Mouse (Mus musculus) liver, adult 2 months (tissue): ENCODE data around the gene Ube2cbp. TPM values are rescaled to one million over a fixed set of nuclear protein-coding genes. Genes with fewer than 3 reads are reported as not detected.

Experiments
- DNase-seq: peaks from one replicate; pipeline ENCODE4 v3.0.0-alpha.2; 2011; ENCODE audit warnings: low read depth, low spot score; ENCODE audit errors: extremely low read depth
- H3K27ac ChIP-seq: fragments of 200-500 bp; replicated peaks from 2 replicates; pipeline ENCODE4 v1.5.1; 2012; ENCODE audit warnings: low read depth, mild to moderate bottlenecking, control low read depth, inconsistent platforms, low read length; ENCODE audit not compliant: insufficient read depth
- H3K27me3 ChIP-seq: fragments of 200-500 bp; 2 replicates; pipeline ENCODE4 v1.6.1; 2012; ENCODE audit warnings: mild to moderate bottlenecking, moderate library complexity, low read length, inconsistent platforms; ENCODE audit not compliant: control insufficient read depth, insufficient read depth
- H3K36me3 ChIP-seq: fragments of 200-500 bp; 2 replicates; pipeline ENCODE4 v1.6.1; 2012; ENCODE audit warnings: low read length, inconsistent platforms; ENCODE audit not compliant: control insufficient read depth, insufficient read depth
- H3K4me1 ChIP-seq: fragments of 200-500 bp; 2 replicates; pipeline ENCODE4 v1.6.1; 2011; ENCODE audit warnings: low read length; ENCODE audit not compliant: control insufficient read depth, insufficient read depth
- H3K4me3 ChIP-seq: fragments of 200-500 bp; 2 replicates; pipeline ENCODE4 v1.5.1; 2011; ENCODE audit warnings: low read depth, mild to moderate bottlenecking, control low read depth, low read length, moderate library complexity; ENCODE audit not compliant: insufficient read depth
- H3K79me2 ChIP-seq: fragments of 200-500 bp; 2 replicates; pipeline ENCODE4 v1.6.1; 2012; ENCODE audit warnings: inconsistent platforms, mild to moderate bottlenecking, low read length, moderate library complexity; ENCODE audit not compliant: control insufficient read depth, insufficient read depth
- H3K9ac ChIP-seq: fragments of 200-500 bp; 2 replicates; pipeline ENCODE4 v1.6.1; 2012; ENCODE audit warnings: low read depth, mild to moderate bottlenecking, control low read depth, inconsistent platforms, low read length
- CTCF ChIP-seq: fragments of 200-500 bp; IDR thresholded peaks from 2 replicates; pipeline ENCODE4 v1.5.1; 2011; ENCODE audit warnings: low read depth, low read length, control low read depth
- POLR2A ChIP-seq: fragments of 200-500 bp; IDR thresholded peaks from 2 replicates; pipeline ENCODE4 v1.6.1; 2011; ENCODE audit warnings: low read length, control low read depth; ENCODE audit not compliant: insufficient read depth; ENCODE audit errors: extremely low read depth
- WGBS: fragments of 180-500 bp; shearing (Covaris S2); methylation state at CpG from one replicate; pipeline ENCODE4 v1.1.7; 2018; 5-methylcytosine and 5-hydroxymethylcytosine counted together
- polyA plus RNA-seq: library from polyadenylated mRNA; depleted of rRNA; stranded (reverse); fragments of >200 nt; gene quantifications from 2 replicates; pipeline ENCODE4 v1.2.3, GENCODE M21; 2012
- total RNA-seq: library from RNA; depleted of rRNA; stranded (reverse); fragments of >200 nt; gene quantifications from 2 replicates; pipeline ENCODE4 v1.2.3, GENCODE M21; 2014

The Ube2cbp gene
- total and polyA plus RNA-seq, 2 experiments = 0.97 to 2.2 TPM

- Histone ChIP-seq H3K36me3 (no peaks in the 10 kb centered on the region), H3K79me2 (peaks cover 11% of the 10 kb centered on the region), H3K27me3 (no peaks in the 10 kb centered on the region), H3K27ac (peak within 1 kb of the TSS; percentile 83), H3K9ac (peak within 1 kb of the TSS; percentile 98), H3K4me1 (peaks cover 7% of the 10 kb centered on the region; the same call in 1 of the 2 replicates), H3K4me3 (peak within 1 kb of the TSS; percentile 61)
- under 1% methylated on average over 93 of the region's 93 CpGs for WGBS
- DNase-seq = peak; percentile 83
- peak; percentile 61 for TF ChIP-seq POLR2A
- peak; percentile 90 for TF ChIP-seq CTCF
Measured at GRCm38 (mm10) chr9:86466990-86467870, 2.5 kb upstream of the Ube2cbp start, which contains the start of gene Dop1a. TSS of gene Dop1a (plus strand) at chr9:86467154.

GRCm38 (mm10) chr9:86453626-86454025 lies 11.1 kb downstream of the Ube2cbp start:
- H3K27me3 ChIP-seq = no peaks in the 10 kb centered on the region
- no peaks in the 10 kb centered on the region for H3K36me3 ChIP-seq
- WGBS = 73% methylated on average over 3 of the region's 3 CpGs
- DNase-seq = no peak
- no peak overlapping the region for H3K27ac ChIP-seq
- no peak overlapping the region for H3K9ac ChIP-seq
- no peak for TF ChIP-seq POLR2A
- TF ChIP-seq CTCF = no peak
- no peaks in the 10 kb centered on the region for H3K79me2 ChIP-seq
- no peak overlapping the region for H3K4me3 ChIP-seq
- peaks cover 3% of the 10 kb centered on the region; the same call in 1 of the 2 replicates for H3K4me1 ChIP-seq

- DNase-seq = no peak
- H3K4me3 ChIP-seq = no peak overlapping the region
- H3K4me1 ChIP-seq = peaks cover 3% of the 10 kb centered on the region; the same call in 1 of the 2 replicates
- H3K27me3 ChIP-seq = no peaks in the 10 kb centered on the region
- 3% methylated on average over 13 of the region's 13 CpGs for WGBS
- no peaks in the 10 kb centered on the region for H3K79me2 ChIP-seq
- H3K36me3 ChIP-seq = no peaks in the 10 kb centered on the region
- TF ChIP-seq POLR2A = no peak
- TF ChIP-seq CTCF = peak; percentile 92
- no peak overlapping the region for H3K9ac ChIP-seq
- H3K27ac ChIP-seq = no peak overlapping the region
Measured at GRCm38 (mm10) chr9:86451617-86452016, 13.1 kb downstream of the Ube2cbp start.

GRCm38 (mm10) chr9:86451094-86451493 lies 13.7 kb downstream of the Ube2cbp start:
- H3K4me1 ChIP-seq = peaks cover 3% of the 10 kb centered on the region; the same call in 1 of the 2 replicates
- H3K4me3 ChIP-seq = no peak overlapping the region
- no peaks in the 10 kb centered on the region for H3K36me3 ChIP-seq
- no peaks in the 10 kb centered on the region for H3K79me2 ChIP-seq
- 81% methylated on average over 6 of the region's 6 CpGs for WGBS
- no peak overlapping the region for H3K27ac ChIP-seq
- TF ChIP-seq CTCF (no peak), POLR2A (no peak)
- H3K27me3 ChIP-seq = no peaks in the 10 kb centered on the region
- no peak overlapping the region for H3K9ac ChIP-seq
- no peak for DNase-seq

GRCm38 (mm10) chr9:86449581-86449980 lies 15.2 kb downstream of the Ube2cbp start:
- peak; percentile 75 for DNase-seq
- Histone ChIP-seq H3K79me2 (no peaks in the 10 kb centered on the region), H3K27me3 (no peaks in the 10 kb centered on the region), H3K9ac (no peak overlapping the region), H3K4me3 (no peak overlapping the region), H3K27ac (no peak overlapping the region), H3K36me3 (no peaks in the 10 kb centered on the region), H3K4me1 (peaks cover 3% of the 10 kb centered on the region; the same call in 1 of the 2 replicates)
- WGBS = 2% methylated on average over 11 of the region's 11 CpGs
- TF ChIP-seq CTCF (peak; percentile 98), POLR2A (no peak)
